Comparison of ENCODE assay signal across 16 mouse cellular contexts in genomic region chr10:31354886-31355461, GRCm38 (mm10).
"Had no signal": no experiment of that assay in that cellular context is flagged by ENCODE, and none has a peak within 500 bp of the region (broad histone marks: within the 10 kb centered on the region; RNA-seq: fewer than 3 reads in every experiment).

No protein-coding gene starts in this region.

- H3K4me1 ChIP-seq: liver, embryonic 13.5 days; neural tube, embryonic 12.5 days had no signal

- H3K36me3 ChIP-seq: liver, embryonic 13.5 days; neural tube, embryonic 12.5 days had no signal

- H3K27ac ChIP-seq: layer of hippocampus, adult 2 months; liver, embryonic 13.5 days; neural tube, embryonic 12.5 days; stomach, postnatal 0 days had no signal

- H3K4me3 ChIP-seq: layer of hippocampus, adult 2 months; liver, embryonic 13.5 days; neural tube, embryonic 12.5 days had no signal

- H3K9ac ChIP-seq: liver, embryonic 13.5 days; neural tube, embryonic 12.5 days had no signal

- H3K27me3 ChIP-seq: liver, embryonic 13.5 days; neural tube, embryonic 12.5 days had no signal

- DNase-seq: kidney, adult 9 months; kidney, postnatal 25 days; layer of hippocampus, adult 9-11 months; liver, embryonic 13.5 days; lung, adult 2 months; lung, postnatal 14 days; lung, postnatal 4 days; midbrain, embryonic 14.5 days; right cerebral cortex, postnatal 14 days; right cerebral cortex, postnatal 4 days; thymus, adult 2 months; thymus, postnatal 14 days had no signal

- H3K9me3 ChIP-seq: liver, embryonic 13.5 days; neural tube, embryonic 12.5 days had no signal

- H3K4me2 ChIP-seq: liver, embryonic 13.5 days; midbrain, embryonic 11.5 days; neural tube, embryonic 12.5 days had no signal
